Comparison of ENCODE assay signal across 8 mouse cellular contexts in the genomic region with DNA sequence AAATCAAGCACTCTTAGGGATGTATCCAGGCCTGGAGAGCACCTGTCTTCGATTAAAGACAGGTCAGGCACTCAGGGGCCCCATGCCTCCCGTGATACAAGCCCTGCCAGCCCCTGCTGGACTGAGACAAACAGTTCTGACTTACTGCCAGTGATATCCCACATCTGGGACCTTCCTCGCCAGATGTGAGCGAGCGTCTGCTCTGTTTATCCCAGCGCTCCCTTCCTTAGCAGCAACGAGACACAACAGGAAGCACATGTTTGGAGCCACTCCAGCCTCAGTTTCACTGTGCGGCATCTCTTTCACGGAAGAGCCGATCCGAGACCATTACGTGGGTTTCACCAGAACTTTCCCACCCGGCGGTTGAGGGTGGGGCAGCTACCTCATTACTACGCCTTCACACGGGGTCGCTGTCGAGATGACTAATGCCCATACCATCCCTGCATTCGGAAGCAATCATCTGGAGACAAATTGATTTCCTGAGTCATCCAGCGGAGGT. TPM values are rescaled to one million over a fixed set of nuclear protein-coding genes. Genes with fewer than 3 reads are reported as not detected.
DNase-seq lines count a peak whose midpoint lies in the region; ATAC-seq and TF ChIP-seq lines count a peak whose summit lies in the region.

No protein-coding gene starts in this region.

- ATAC-seq in intestine, embryonic 16.5 days: peak; percentile 80

- TF ChIP-seq POLR2A in heart, adult 2 months (IDR thresholded peaks at IDR 0.05; ENCODE audit: insufficient read depth, low read depth, low read length): no peak

- intact Hi-C loops in heart, adult 2 months (cut with DNase I): no loop called here
- intact Hi-C loops in left cerebral cortex, postnatal 4 days (cut with DNase I): no loop called here

- no peaks in the 10 kb centered on the region for H3K79me2 ChIP-seq in heart, adult 2 months (replicated peaks; ENCODE audit: control insufficient read depth, insufficient read depth, low read length)

- peak; percentile 69 for DNase-seq in embryo, embryonic 11 days
- peak; percentile 61 to 65 for DNase-seq in heart, adult 2 months
- peak; percentile 77 for DNase-seq in lung, postnatal 36 days
- DNase-seq in thymus, postnatal 10 days (ENCODE audit: low spot score in 2 of 2): no peak
- DNase-seq in thymus, postnatal 14 days: no peak
- no peak for DNase-seq in left cerebral cortex, postnatal 4 days

- 0 out of 2 replicates have a peak, but pooled peaks have one; percentile 14 for TF ChIP-seq EP300 in heart, adult 2 months (IDR thresholded peaks at IDR 0.05; ENCODE audit: insufficient read depth, low read depth, low read length)

- peak overlapping the region; percentile 56 for H3K9ac ChIP-seq in heart, adult 2 months (ENCODE audit: low read depth, low read length)
- no peak overlapping the region for H3K9ac ChIP-seq in intestine, embryonic 16.5 days (ENCODE audit: low read depth, low read length)

- peaks cover 9% of the 10 kb centered on the region; the same call in 1 of the 2 replicates for H3K27me3 ChIP-seq in E14TG2a.4 (ENCODE audit: insufficient read depth, low read length)
- H3K27me3 ChIP-seq in heart, adult 2 months (ENCODE audit: control insufficient read depth, insufficient read depth, low read length): no peaks in the 10 kb centered on the region
- H3K27me3 ChIP-seq in intestine, embryonic 16.5 days (replicated peaks; ENCODE audit: control insufficient read depth, insufficient read depth, low read length): no peaks in the 10 kb centered on the region

- WGBS in heart, adult 2 months: 26% methylated on average over 20 of the region's 20 CpGs
- 21% methylated on average over 20 of the region's 20 CpGs for WGBS in intestine, embryonic 16.5 days

- no peak for TF ChIP-seq CTCF in E14TG2a.4 (conservative IDR thresholded peaks at IDR 0.05; ENCODE audit: low read length)
- no peak for TF ChIP-seq CTCF in heart, adult 2 months (IDR thresholded peaks at IDR 0.05)

- H3K36me3 ChIP-seq in E14TG2a.4 (ENCODE audit: insufficient read depth, low read length): no peaks in the 10 kb centered on the region
- H3K36me3 ChIP-seq in heart, adult 2 months (ENCODE audit: control insufficient read depth, insufficient read depth, low read length): no peaks in the 10 kb centered on the region
- no peaks in the 10 kb centered on the region for H3K36me3 ChIP-seq in intestine, embryonic 16.5 days (ENCODE audit: control insufficient read depth, insufficient read depth, low read length)

- peak overlapping the region; percentile 41 for H3K4me2 ChIP-seq in intestine, embryonic 16.5 days (ENCODE audit: low read depth, low read length)

- H3K27ac ChIP-seq in heart, adult 2 months: no peak overlapping the region; the same call in 1 of the 2 replicates
- peak overlapping the region; percentile 61 for H3K27ac ChIP-seq in intestine, embryonic 16.5 days (ENCODE audit: low read length)

- no peaks in the 10 kb centered on the region for H3K9me3 ChIP-seq in E14TG2a.4 (ENCODE audit: low read length)
- H3K9me3 ChIP-seq in intestine, embryonic 16.5 days (ENCODE audit: control insufficient read depth, low read length): no peaks in the 10 kb centered on the region

- H3K4me3 ChIP-seq in E14TG2a.4 (replicated peaks; ENCODE audit: low read length): peak overlapping the region; percentile 45
- peak overlapping the region; percentile 31 for H3K4me3 ChIP-seq in heart, adult 2 months
- H3K4me3 ChIP-seq in intestine, embryonic 16.5 days (ENCODE audit: low read length): peak overlapping the region; percentile 37

- peaks cover 48% of the 10 kb centered on the region for H3K4me1 ChIP-seq in E14TG2a.4 (replicated peaks; ENCODE audit: low read depth, low read length)
- H3K4me1 ChIP-seq in heart, adult 2 months (ENCODE audit: control insufficient read depth, insufficient read depth, low read length): peaks cover 3% of the 10 kb centered on the region; the same call in 1 of the 2 replicates
- H3K4me1 ChIP-seq in intestine, embryonic 16.5 days (ENCODE audit: control insufficient read depth, insufficient read depth, low read length): peaks cover 18% of the 10 kb centered on the region

RNA-seq across cellular contexts. Expression of a gene that starts 23.3 kb away (rescaled TPM):
- total RNA-seq in heart, adult 2 months (2021): under 1 TPM; 0.41 to 0.63 TPM
- 0.91 and 1.2 TPM in 2 replicates for polyA plus RNA-seq in heart, adult 2 months (2012; rRNA removed)
- 23.0 and 24.8 TPM in 2 replicates for polyA plus RNA-seq in intestine, embryonic 16.5 days (2015; fragmentation: Nextera tagmentation; extraction: Ambion mirVana)
- under 1 TPM; 0.14 to 0.24 TPM for total RNA-seq in left cerebral cortex, postnatal 4 days (2021)

Comparison
In these comparisons a context has a peak if more than half of its experiments do, and no peak if none do; other contexts are left out.
1. DNase-seq: peak in embryo, embryonic 11 days (single experiment), heart, adult 2 months (2 of 2) and lung, postnatal 36 days (single experiment); none in thymus, postnatal 10 days (0 of 2), thymus, postnatal 14 days (single experiment) and left cerebral cortex, postnatal 4 days (single experiment).
2. Peak in every context shown above with its lines, with median percentiles within 50 percentile points of each other: H3K4me3 ChIP-seq.